Comparison of ENCODE assay signal across 19 mouse cellular contexts in genomic region chr10:117323782-117324181, GRCm38 (mm10). TPM values are rescaled to one million over a fixed set of nuclear protein-coding genes. Genes with fewer than 3 reads are reported as not detected.
DNase-seq lines count a peak whose midpoint lies in the region; ATAC-seq lines count a peak whose summit lies in the region.
"Had no signal": no experiment of that assay in that cellular context is flagged by ENCODE, and none has a peak within 500 bp of the region (broad histone marks: within the 10 kb centered on the region; RNA-seq: fewer than 3 reads in every experiment).

No protein-coding gene starts in this region.

- DNase-seq in thymus, postnatal 25 days = peak; percentile 12
- DNase-seq in thymus, postnatal 36 days = no peak
- no peak for DNase-seq in right cerebral cortex, postnatal 14 days
- no peak for DNase-seq in adipocyte (ENCODE audit: low spot score)
- DNase-seq: cerebellum, adult 18-20 months; cerebellum, postnatal 25 days; embryo, embryonic 11 days; heart, postnatal 10 days; kidney, adult 11 months; kidney, postnatal 4 days; left cerebral cortex, postnatal 4 days; lung, postnatal 4 days; thymus, adult 18-20 months had no signal

- peak; percentile 94 for ATAC-seq in granulocyte monocyte progenitor cell, adult 5-6 weeks (replicated peaks; ENCODE audit: poor library complexity, severe bottlenecking)
- peak; percentile 74 for ATAC-seq in neutrophil, adult 5-6 weeks (ENCODE audit: extremely low read depth, insufficient number of reproducible peaks, low FRiP score, poor library complexity, severe bottlenecking)
- no peak for ATAC-seq in frontal cortex, adult (ENCODE audit: low TSS enrichment)
- ATAC-seq: forebrain, embryonic 13.5 days; hindbrain, embryonic 16.5 days had no signal

RNA-seq across cellular contexts. Expression of gene Lyz1, which starts 31.1 kb away (rescaled TPM):
- not detected in 2 replicates for total RNA-seq in granulocyte monocyte progenitor cell, adult 5-6 weeks (2014; fragmentation: Nextera tagmentation)
- total RNA-seq in granulocyte monocyte progenitor cell, adult 5-6 weeks (2017) = 0.22 and 0.41 TPM in 2 replicates
- total RNA-seq in neutrophil, adult 5-6 weeks (2017) = 1.6 and 3.5 TPM in 2 replicates
- total RNA-seq: midbrain, postnatal 0 days had no signal

RNA-seq across cellular contexts. Expression of gene Lyz2, which starts 41.7 kb away (rescaled TPM):
- total RNA-seq in granulocyte monocyte progenitor cell, adult 5-6 weeks (2014; fragmentation: Nextera tagmentation) = 190 and 288 TPM in 2 replicates
- 714 and 744 TPM in 2 replicates for total RNA-seq in granulocyte monocyte progenitor cell, adult 5-6 weeks (2017)
- 2,637 and 2,768 TPM in 2 replicates for total RNA-seq in neutrophil, adult 5-6 weeks (2017)

RNA-seq across cellular contexts. Expression of gene Cpsf6, which starts 56.0 kb away (rescaled TPM):
- total RNA-seq in granulocyte monocyte progenitor cell, adult 5-6 weeks (2014; fragmentation: Nextera tagmentation) = 94.2 and 139 TPM in 2 replicates
- total RNA-seq in granulocyte monocyte progenitor cell, adult 5-6 weeks (2017) = 119 and 124 TPM in 2 replicates
- 121 and 129 TPM in 2 replicates for total RNA-seq in neutrophil, adult 5-6 weeks (2017)
